Mouse (Mus musculus) mesoderm, embryonic 11.5 days (tissue): ENCODE data around the gene Olfr1272.
"Not testable (repeated sequence)": the region's sequence is repeated elsewhere in the genome, so short reads cannot be mapped to it uniquely, and the experiment has no call there.

Experiments used
- DNase-seq: peaks from one replicate; pipeline ENCODE4 v3.0.0-alpha.2; 2012; ENCODE audit warnings: low read depth, low spot score

Olfr1272 gene

GRCm38 (mm10) chr2:90292741-90293140, at the start of gene Olfr1272:
Olfr1272 (minus strand) TSS chr2:90292841.
- DNase-seq, result no peak

GRCm38 (mm10) chr2:90321900-90322299, 29.3 kb upstream of the Olfr1272 start, which contains the start of gene Gm13769:
Gm13769 (plus strand) TSS chr2:90322200.
- not testable (repeated sequence) for DNase-seq

DNA sequence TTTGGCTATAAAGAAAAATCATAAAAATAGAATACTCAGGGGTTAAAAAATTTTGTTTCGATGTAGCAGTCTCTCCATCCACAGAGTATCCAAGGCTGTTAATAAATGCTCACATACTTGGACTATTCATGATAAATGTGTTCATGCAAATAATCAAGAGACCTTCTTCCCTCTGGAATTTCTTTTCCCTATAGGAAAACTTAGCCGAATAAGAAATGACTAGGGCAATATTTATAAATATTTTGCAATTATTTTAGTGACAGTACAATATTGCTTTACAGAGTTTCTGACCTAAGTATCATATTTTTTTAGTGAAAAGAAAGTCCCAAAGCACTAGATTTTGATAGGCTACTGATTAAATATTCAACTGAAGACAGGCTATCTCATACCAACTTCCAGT, 21.7 kb downstream of the Olfr1272 start, which contains the start of gene Olfr1271:
Gene Olfr1271, minus strand, starts transcription at position 101 of the 400 bp plus-strand sequence.
- no peak for DNase-seq

GRCm38 (mm10) chr2:90257492-90257891, 35.1 kb downstream of the Olfr1272 start, which contains the start of gene Olfr142:
Olfr142 (minus strand) TSS chr2:90257592.
- DNase-seq, result no peak
